Mouse (Mus musculus) kidney, adult 8-10 months (tissue): Measurements from ENCODE around the gene Cog6.
"Not testable (repeated sequence)": the region's sequence is repeated elsewhere in the genome, so short reads cannot be mapped to it uniquely, and the experiment has no call there.

Experiments
- DNase-seq, 2 experiments: peaks; one replicate each; pipeline ENCODE4 v3.0.0; 2022

The Cog6 gene

GRCm38 (mm10) chr3:53031586-53031985 is 14.5 kb upstream of the Cog6 start:
- DNase-seq, result no peak

DNA sequence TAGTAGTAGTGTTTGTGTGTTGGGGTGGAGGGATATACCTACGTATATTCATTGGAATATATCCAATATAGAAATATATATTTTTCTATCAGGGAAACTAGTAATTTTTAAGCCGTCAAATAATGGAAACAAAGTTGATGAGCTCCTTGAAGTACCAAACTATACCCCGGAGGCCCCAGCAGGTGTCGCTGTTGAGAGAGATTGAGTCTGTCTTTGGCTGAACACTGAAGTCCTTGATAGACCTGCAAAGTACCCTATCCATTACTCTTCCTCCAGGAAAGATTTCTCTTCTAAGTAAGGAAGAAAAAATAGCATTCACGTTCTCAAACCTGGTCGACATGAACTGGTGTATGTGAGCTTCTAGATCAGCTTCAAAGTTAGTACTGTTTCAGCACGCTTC is 12.0 kb upstream of the Cog6 start:
- peak; percentile 36 to 73 for DNase-seq

GRCm38 (mm10) chr3:53027333-53027732 is 10.3 kb upstream of the Cog6 start:
- DNase-seq, result no peak

DNA sequence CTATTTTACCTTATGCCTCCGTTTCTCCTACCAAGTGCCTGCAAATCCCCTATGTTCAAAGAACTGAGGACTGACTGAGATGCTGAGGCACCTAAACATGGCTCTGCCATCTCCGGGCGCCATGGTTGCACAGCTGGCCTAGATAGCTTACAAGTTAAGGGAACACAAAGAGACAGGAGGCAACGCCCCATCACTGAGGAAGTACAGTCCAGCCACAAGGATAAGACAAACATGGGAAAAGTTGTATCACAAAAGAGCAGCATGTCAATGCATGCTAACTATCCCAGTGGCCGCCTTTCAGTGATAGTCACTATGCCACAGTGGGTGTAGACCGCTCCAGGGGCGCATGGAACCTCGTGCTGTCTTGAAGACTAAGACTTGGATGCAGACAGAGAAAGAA is 9.6 kb downstream of the Cog6 start:
- no peak for DNase-seq

DNA sequence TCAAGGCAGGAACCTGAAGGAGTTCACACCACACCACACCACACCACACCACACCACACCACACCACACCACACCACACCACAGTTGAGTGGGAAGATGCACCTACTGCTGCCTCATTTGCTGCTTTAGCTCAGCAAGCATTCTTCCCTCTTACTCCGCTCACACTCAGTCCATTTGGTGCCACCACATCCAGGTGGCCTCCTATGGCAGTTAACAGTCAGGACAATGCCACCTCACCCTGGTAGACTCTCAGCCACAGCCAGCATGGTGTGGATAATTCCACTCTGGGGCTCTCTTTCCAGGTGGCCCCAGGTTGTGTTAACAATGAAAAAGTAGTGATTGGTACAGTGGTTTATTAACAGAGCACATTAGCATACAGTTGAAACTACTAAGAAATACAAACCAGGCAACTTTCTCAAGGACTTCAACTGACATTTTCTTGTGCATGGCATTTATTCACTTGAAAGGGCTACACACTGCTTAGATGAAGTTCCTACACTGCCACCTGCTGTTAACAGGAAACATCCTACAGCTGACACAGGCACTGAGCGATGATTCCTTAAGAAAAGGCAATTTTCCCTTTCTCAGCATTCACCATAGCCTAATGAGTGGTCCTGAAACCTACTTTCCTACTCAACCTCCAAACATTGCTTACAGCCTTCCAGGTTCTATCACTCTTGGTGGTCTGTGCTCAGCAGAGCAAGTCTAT is 12.5 kb downstream of the Cog6 start:
- DNase-seq, result peak in 1 of 2 experiments; percentile 27

DNA sequence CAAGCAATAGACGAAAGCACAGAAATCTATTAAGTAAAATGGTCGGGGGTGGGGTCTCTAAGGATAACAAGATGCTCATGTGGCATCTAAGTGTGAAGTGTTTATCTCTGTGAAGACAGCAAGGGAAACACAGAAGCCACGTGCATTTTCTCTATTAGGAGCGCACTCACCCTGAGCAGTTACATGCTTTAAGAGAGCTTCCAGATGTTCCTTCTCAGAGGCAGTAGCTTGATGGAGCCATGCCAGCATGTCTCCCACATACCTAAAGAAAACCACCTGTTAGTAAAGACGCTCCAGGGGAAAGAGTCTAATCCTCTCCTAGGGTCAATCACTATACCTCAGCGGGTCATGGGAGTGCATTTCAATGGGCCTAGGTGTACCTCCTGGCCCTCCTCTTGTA is 15.0 kb downstream of the Cog6 start:
- DNase-seq, result no peak

DNA sequence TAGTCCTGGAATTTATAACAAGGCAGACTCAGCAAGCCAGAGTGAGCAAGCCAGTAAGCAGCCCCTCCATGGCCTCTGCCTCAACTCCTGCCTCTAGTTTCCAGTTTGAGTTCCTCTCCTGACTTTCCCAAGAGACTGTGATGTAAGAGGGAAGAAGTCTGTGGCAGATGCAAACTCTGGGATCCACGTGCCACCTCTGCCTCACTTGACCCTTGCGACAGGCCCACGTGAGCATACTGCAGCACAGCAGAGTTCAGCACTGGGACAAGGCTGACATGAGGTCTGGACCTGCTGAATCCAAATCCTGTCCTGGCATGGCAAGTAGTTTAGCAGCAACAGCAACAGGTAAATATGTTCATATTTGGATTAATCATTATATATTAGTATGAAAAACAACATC is 17.0 kb downstream of the Cog6 start:
- DNase-seq, result no peak

DNA sequence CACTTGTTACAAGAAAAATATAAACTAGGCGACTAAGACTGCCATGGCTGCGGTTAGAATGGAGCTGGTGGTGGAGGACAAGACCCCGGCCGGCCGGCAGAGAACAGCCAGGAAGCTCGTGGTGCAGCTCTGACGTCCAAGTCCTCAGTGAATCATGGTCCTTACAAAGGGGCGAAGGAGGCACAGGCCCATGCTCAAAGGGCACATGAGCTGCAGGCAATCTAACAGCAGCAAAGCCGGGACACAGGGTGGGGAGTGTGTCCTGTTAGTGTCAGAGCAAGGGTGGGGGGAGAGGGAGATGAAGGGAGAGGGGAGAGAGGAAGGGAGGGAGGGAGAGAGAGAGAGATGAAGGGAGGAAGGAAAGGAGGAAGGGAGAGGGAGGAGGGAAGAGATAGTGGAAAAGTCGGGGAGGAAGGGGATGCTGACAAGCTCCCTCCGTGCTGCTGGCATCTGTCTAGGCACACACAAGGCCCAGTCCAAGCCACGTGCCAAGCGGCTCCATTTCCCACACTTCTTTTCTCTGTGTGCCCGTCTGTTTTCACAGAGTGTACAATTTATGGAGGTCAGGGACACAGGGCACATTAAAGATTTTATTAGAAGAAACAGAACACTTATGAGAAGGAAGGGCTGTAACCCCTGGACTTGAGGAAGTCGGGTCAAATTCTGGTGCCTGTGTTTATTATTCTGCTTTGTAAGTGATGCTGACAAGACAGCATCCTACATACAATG is 17.9 kb downstream of the Cog6 start:
- peak in 1 of 2 experiments; percentile 24 for DNase-seq

- DNase-seq, result no peak
Observed at GRCm38 (mm10) chr3:52997381-52997780, 19.7 kb downstream of the Cog6 start.

- DNase-seq, result no peak
Observed at GRCm38 (mm10) chr3:52996635-52997034, 20.4 kb downstream of the Cog6 start.

DNA sequence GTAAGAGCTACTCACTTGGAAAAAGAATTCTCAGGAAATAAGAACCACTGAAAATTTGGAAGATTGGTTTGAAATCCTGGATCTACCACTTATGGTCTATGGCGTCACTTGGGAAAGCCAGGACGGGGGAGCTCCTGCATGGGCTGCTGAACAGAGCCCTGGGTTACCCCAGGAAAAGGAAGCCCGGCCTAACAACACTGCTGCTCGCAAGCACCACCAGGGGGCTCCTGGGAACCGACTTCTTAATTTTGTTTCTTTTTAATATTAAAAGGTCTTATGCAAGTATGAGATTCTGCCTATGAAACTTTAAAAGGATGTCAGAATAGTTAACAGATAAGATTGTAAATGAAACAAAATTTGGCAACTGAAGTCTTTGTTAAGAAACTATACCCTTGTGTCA is 22.4 kb downstream of the Cog6 start:
- DNase-seq, result no peak

DNA sequence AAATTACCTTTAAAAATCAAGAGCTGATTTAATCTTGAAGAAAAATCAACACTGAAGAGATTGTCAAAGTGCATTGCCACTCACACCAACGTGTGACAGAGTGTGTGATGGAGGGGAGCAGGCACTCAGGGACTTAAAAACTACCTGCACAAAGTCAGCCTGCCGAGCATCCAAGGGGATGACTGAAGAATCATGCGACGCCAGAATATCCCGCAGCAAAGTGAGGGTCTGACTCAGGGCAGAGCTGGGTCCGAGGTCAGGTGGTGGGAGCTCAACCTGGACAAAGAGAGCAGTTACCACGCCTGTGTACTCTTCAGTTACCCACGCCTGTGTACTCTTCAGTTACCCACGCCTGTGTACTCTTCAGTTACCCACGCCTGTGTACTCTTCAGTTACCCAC is 23.7 kb downstream of the Cog6 start:
- no peak for DNase-seq

DNA sequence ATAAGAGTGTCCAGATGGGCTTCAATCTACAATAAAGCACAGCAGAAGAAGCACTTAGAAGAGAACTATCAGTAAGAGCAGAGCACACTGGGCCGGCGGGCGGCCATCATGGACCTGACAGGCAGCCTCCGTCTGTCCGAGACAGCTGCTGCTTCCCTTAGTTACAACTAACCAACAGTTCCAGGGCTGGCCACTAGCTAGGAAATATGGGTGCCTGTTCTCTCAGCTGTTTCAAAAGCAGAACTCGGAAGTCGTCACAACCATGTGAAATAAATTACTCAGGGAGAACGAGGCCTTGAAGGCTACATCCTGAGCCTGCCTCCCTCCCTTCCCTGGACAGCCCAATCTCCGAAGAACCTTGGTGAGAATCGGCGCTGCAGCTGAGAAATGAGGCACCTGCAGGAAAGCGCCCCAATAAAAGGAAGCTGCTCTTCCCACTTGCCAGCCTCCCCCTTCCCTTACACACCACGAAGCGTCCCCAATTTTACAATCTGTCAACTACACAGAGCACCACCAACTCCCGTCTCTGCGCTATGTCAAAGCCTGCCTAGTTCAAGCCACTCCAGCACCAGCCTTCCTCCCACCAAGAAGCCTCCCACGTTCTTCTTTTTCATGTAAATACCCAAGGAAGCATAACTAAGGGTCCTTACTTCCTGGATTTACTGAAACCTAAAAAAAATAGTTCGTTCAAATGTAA is 26.8 kb downstream of the Cog6 start:
- DNase-seq, result no peak

GRCm38 (mm10) chr3:52985508-52985941 is 31.5 kb downstream of the Cog6 start:
- not testable (repeated sequence) for DNase-seq

GRCm38 (mm10) chr3:52983772-52984171 is 33.3 kb downstream of the Cog6 start:
- no peak for DNase-seq

DNA sequence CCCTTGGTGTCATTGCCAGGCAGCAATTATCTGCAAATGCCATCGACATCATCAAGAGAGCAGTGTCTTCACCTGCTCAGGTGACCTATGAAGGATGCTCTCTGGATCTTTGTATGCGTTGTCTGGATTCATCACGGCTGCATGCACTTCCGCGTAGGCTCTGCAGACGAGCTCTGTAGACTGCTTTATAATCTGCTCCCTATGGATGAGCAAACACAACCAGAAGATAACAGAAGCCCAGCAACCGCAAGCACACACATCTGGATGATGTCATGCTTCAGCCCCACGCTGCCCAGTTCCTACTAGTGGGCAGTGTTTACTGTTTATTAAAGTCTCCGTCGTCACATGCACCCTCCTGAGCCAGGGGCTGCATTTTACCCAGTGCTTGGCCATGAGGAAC is 34.0 kb downstream of the Cog6 start:
- DNase-seq, result no peak

DNA sequence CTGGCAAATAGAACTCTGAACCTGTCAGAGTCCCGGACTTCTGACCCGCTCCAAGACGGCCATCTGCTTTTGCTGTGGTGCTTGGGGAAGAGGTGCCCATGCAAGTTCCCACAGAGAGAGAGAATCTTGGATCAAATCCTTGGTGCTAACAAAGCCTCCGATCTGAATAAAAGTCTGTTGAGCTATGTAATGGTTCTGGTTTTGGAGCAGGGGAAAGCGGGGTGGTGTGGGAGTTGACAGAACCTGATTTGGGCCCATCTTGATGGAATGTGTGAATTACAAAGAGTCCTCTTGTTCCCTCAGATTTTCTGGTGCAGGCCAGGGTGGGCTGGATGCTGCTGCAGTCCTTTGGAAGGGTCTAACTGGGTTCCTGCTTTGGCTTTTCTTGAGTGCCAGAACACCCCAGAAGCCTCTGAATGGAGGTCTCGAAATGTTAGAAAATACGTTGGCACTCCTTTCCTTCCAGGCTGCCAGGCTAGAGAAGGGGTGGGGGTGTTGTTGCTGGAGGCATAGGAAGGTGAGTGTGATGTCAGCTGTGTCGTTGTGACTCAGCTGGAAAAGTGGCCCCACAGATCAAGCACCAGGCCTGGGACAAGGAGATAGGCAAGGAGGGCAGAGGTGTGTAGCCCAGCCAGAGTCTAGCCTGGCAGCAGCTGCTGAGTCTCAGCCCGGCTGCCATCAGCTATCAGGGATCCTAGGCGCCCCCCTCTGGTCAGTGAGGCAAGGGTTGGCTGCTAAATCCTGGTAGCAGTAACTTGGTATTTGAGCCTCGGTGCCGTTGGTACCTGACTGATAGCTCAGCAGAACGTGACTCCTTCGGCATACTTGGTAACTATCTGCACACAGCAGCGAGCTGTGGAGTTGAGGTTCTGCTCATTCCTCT is 42.1 kb downstream of the Cog6 start:
- DNase-seq, result peak; percentile 46 to 72

DNA sequence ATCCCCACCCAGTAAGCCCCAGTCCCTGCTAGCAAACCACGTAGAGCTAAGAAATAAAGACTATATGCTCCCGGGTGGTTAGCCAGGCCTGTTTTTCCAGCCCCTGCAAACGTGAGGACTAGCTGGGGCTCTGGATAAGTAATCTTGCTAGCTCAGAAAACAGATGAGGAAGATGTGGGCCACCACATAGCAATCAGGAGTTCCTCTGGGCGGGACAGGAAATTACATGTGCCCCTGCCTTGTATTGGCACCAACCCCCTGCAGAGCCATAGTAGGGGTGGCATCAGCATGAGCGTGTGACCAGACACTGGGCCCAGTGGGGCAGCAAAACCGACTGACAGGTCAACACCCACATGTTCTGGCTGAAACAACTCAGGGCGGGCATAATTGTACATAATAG is 44.1 kb downstream of the Cog6 start:
- no peak for DNase-seq

DNA sequence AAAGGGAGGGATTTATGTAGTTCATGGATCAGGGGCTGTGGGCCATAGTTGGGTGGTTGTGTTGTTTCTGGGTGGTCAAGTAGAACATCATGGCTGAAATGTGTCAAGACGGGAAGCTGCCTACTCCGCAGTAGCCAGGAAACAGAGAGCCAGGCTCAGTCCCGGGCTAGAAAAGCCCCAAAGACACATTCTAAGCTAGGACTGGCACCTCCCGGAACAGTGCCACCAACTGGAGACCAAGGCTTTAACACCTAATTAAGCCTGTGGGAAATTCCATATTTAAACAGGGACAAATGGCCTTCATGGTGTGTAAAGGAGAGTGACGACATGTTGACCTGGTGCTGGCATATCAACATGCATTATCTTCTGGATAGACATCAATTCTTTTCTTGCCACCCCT is 50.0 kb downstream of the Cog6 start:
- DNase-seq, result no peak

GRCm38 (mm10) chr3:52964206-52964605 is 52.8 kb downstream of the Cog6 start:
- DNase-seq, result no peak

DNA sequence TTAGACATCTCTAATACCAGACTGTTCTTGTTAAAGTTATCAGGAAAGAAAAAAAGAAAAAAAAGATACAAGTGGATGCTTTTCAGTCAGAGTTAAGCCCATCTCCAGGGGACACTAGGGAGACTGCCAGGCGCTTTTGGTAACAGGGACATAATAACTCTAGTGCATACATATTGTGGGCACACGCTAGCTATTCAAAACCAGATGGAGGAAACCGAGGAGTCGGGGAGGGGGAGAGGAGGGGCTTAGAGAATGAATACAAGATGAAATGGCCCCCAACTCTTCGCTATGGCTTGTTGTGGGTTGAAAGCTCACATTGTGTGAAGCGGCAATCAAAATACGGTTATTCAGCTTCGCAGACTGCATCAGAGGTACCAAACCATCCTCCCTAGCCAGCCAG is 53.6 kb downstream of the Cog6 start:
- no peak for DNase-seq

- DNase-seq, result no peak
Observed at GRCm38 (mm10) chr3:52962391-52962790, 54.6 kb downstream of the Cog6 start.

DNA sequence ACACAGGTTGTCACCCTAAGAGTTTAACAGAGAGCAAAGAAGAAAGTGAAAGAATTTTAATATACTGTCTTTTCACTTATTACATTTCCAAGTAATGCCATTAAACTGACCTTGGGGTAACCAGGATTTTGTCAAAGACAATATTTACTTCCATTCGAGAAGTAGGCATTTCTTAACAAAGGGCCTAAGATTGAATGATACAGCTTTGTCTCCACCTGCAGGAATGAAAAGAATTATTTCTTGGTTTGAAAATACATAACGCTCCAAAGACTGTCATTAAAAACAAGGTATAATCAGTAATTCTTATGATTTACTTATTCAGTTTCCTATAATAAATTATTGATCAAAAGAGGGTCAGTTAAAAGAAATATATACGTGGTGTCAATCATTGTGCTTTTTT is 55.4 kb downstream of the Cog6 start:
- no peak for DNase-seq
